Mouse (Mus musculus) liver, embryonic 11.5 days (tissue): ENCODE measurements around the gene Olfr1019. TPM values are rescaled to one million over a fixed set of nuclear protein-coding genes. Genes with fewer than 3 reads are reported as not detected.

ENCODE experiments used
- polyA plus RNA-seq: library from polyadenylated mRNA; unstranded; fragments of >200 nt; fragmentation: Nextera tagmentation; extraction: Ambion mirVana; gene quantifications from 2 replicates; pipeline ENCODE4 v1.2.1, GENCODE M21; 2014

Olfr1019 gene
- polyA plus RNA-seq, 1 experiment from 2014 or later: not detected

Other genes with a start within 250 kb of the Olfr1019 start
- not detected in 2 replicates for gene Olfr1000, start 233.6 kb downstream of the Olfr1019 start, polyA plus RNA-seq
- not detected in 2 replicates for gene Olfr1002, start 194.8 kb downstream of the Olfr1019 start, polyA plus RNA-seq
- not detected in 2 replicates for gene Olfr154, start 181.0 kb downstream of the Olfr1019 start, polyA plus RNA-seq
- gene Olfr1006, start 166.7 kb downstream of the Olfr1019 start, polyA plus RNA-seq: not detected in 2 replicates
- gene Olfr1008, start 156.1 kb downstream of the Olfr1019 start, polyA plus RNA-seq: not detected in 2 replicates
- gene Olfr1009, start 130.1 kb downstream of the Olfr1019 start, polyA plus RNA-seq: not detected in 2 replicates
- not detected in 2 replicates for gene Olfr1012, start 82.7 kb downstream of the Olfr1019 start, polyA plus RNA-seq
- not detected in 2 replicates for gene Olfr1013, start 78.4 kb downstream of the Olfr1019 start, polyA plus RNA-seq
- gene Olfr1014, start 72.8 kb downstream of the Olfr1019 start, polyA plus RNA-seq: not detected in 2 replicates
- gene Olfr1015, start 63.5 kb downstream of the Olfr1019 start, polyA plus RNA-seq: not detected in 2 replicates
- not detected in 2 replicates for gene Olfr1016, start 42.9 kb downstream of the Olfr1019 start, polyA plus RNA-seq
- not detected in 2 replicates for gene Olfr1018, start 27.0 kb downstream of the Olfr1019 start, polyA plus RNA-seq
- not detected in 2 replicates for gene Olfr1020, start 1.5 kb upstream of the Olfr1019 start, polyA plus RNA-seq
- not detected in 2 replicates for gene Olfr1022, start 23.1 kb upstream of the Olfr1019 start, polyA plus RNA-seq
- not detected in 2 replicates for gene Olfr1023, start 40.2 kb upstream of the Olfr1019 start, polyA plus RNA-seq
- not detected in 2 replicates for gene Olfr1024, start 59.6 kb upstream of the Olfr1019 start, polyA plus RNA-seq
- gene Olfr1025-ps1, start 69.7 kb upstream of the Olfr1019 start, polyA plus RNA-seq: not detected in 2 replicates
- not detected in 2 replicates for gene Olfr1026, start 76.1 kb upstream of the Olfr1019 start, polyA plus RNA-seq
- not detected in 2 replicates for gene Olfr1028, start 105.0 kb upstream of the Olfr1019 start, polyA plus RNA-seq
- not detected in 2 replicates for gene Olfr1029, start 128.4 kb upstream of the Olfr1019 start, polyA plus RNA-seq
- not detected in 2 replicates for gene Olfr1030, start 133.8 kb upstream of the Olfr1019 start, polyA plus RNA-seq
- gene Olfr1031, start 144.8 kb upstream of the Olfr1019 start, polyA plus RNA-seq: not detected in 2 replicates
- not detected in 2 replicates for gene Olfr1032, start 160.1 kb upstream of the Olfr1019 start, polyA plus RNA-seq
- gene Olfr1033, start 175.2 kb upstream of the Olfr1019 start, polyA plus RNA-seq: 0.60 and 0.88 TPM in 2 replicates
- not detected in 2 replicates for gene Olfr1034, start 200.4 kb upstream of the Olfr1019 start, polyA plus RNA-seq
- gene Olfr1036, start 228.5 kb upstream of the Olfr1019 start, polyA plus RNA-seq: not detected in 2 replicates
- gene Olfr1037, start 241.9 kb upstream of the Olfr1019 start, polyA plus RNA-seq: not detected in 2 replicates